In the genomic region with DNA sequence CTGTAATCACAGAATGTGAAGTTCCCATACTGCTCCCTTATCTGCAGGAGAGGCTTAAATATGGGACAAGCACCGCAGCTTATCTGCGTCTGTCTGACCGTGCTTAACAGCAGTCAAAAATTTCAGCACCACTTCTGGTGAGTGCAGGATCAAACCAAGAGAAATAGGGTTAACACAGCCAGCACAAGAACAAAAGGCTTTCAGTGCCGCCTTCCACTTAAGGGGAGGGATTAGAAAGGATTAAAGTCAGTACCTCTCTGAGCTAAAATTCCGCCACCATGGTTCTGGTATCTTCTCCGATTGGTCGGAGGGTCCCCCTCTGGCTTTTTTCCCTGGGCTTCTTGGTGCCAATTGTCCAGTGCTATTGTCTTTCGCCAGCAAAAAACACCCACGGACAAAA, we compare ENCODE assay signal across 9 mouse cellular contexts. TPM values are rescaled to one million over a fixed set of nuclear protein-coding genes. Genes with fewer than 3 reads are reported as not detected.
DNase-seq lines count a peak whose midpoint lies in the region; ATAC-seq and TF ChIP-seq lines count a peak whose summit lies in the region.
"Had no signal": no experiment of that assay in that cellular context is flagged by ENCODE, and none has a peak within 500 bp of the region (broad histone marks: within the 10 kb centered on the region; RNA-seq: fewer than 3 reads in every experiment).

No protein-coding gene starts in this region.

- no peaks in the 10 kb centered on the region for H3K4me1 ChIP-seq in neural tube, embryonic 12.5 days
- H3K4me1 ChIP-seq in forebrain, embryonic 13.5 days: no peaks in the 10 kb centered on the region
- H3K4me1 ChIP-seq in liver, embryonic 13.5 days (replicated peaks): 0 out of 2 replicates have a peak, but pooled peaks cover 6% of the 10 kb centered on the region
- no peaks in the 10 kb centered on the region for H3K4me1 ChIP-seq in stomach, postnatal 0 days (replicated peaks; ENCODE audit: control insufficient read depth, insufficient read depth)

- 0 out of 2 replicates have a peak overlapping the region, but pooled peaks have one; percentile 8 for H3K4me2 ChIP-seq in neural tube, embryonic 12.5 days (replicated peaks)
- peak overlapping the region; percentile 55 for H3K4me2 ChIP-seq in forebrain, embryonic 13.5 days
- peak overlapping the region; percentile 41 for H3K4me2 ChIP-seq in liver, embryonic 13.5 days
- H3K4me2 ChIP-seq in stomach, postnatal 0 days (replicated peaks; ENCODE audit: low read depth): no peak overlapping the region; the same call in 1 of the 2 replicates

- no peak overlapping the region for H3K4me3 ChIP-seq in neural tube, embryonic 12.5 days
- H3K4me3 ChIP-seq in forebrain, embryonic 13.5 days: peak overlapping the region; percentile 38
- 0 out of 2 replicates have a peak overlapping the region, but pooled peaks have one; percentile 2 for H3K4me3 ChIP-seq in liver, embryonic 13.5 days (replicated peaks)
- peak overlapping the region; percentile 11; the same call in 1 of the 2 replicates for H3K4me3 ChIP-seq in stomach, postnatal 0 days (ENCODE audit: low read depth, low read length)

- no peak for ATAC-seq in neural tube, embryonic 12.5 days (ENCODE audit: low FRiP score, low read depth)
- ATAC-seq in forebrain, embryonic 13.5 days: peak; percentile 90
- peak; percentile 55; the same call in 1 of the 2 replicates for ATAC-seq in liver, embryonic 13.5 days (ENCODE audit: low read depth)
- no peak for ATAC-seq in stomach, postnatal 0 days (ENCODE audit: low FRiP score, low TSS enrichment)

- H3K27ac ChIP-seq in neural tube, embryonic 12.5 days: no peak overlapping the region
- H3K27ac ChIP-seq in forebrain, embryonic 13.5 days: peak overlapping the region; percentile 76
- H3K27ac ChIP-seq in liver, embryonic 13.5 days: no peak overlapping the region
- no peak overlapping the region for H3K27ac ChIP-seq in stomach, postnatal 0 days (replicated peaks)

- no peak overlapping the region for H3K9ac ChIP-seq in neural tube, embryonic 12.5 days
- peak overlapping the region; percentile 62 for H3K9ac ChIP-seq in forebrain, embryonic 13.5 days
- H3K9ac ChIP-seq in liver, embryonic 13.5 days: no peak overlapping the region
- H3K9ac ChIP-seq in stomach, postnatal 0 days (ENCODE audit: low read length): no peak overlapping the region

- peaks cover 8% of the 10 kb centered on the region; the same call in 1 of the 2 replicates for H3K9me3 ChIP-seq in neural tube, embryonic 12.5 days
- H3K9me3 ChIP-seq in forebrain, embryonic 13.5 days (replicated peaks): peaks cover 5% of the 10 kb centered on the region; the same call in 1 of the 2 replicates
- no peaks in the 10 kb centered on the region for H3K9me3 ChIP-seq in liver, embryonic 13.5 days (replicated peaks)
- no peaks in the 10 kb centered on the region for H3K9me3 ChIP-seq in stomach, postnatal 0 days (ENCODE audit: control insufficient read depth, low read length)

- H3K36me3 ChIP-seq in neural tube, embryonic 12.5 days: no peaks in the 10 kb centered on the region
- H3K36me3 ChIP-seq in forebrain, embryonic 13.5 days (ENCODE audit: poor library complexity, severe bottlenecking): no peaks in the 10 kb centered on the region
- no peaks in the 10 kb centered on the region for H3K36me3 ChIP-seq in liver, embryonic 13.5 days
- no peaks in the 10 kb centered on the region for H3K36me3 ChIP-seq in stomach, postnatal 0 days (ENCODE audit: control insufficient read depth, insufficient read depth, low read length)

- WGBS in neural tube, embryonic 12.5 days: 61% methylated on average over 9 of the region's 9 CpGs
- WGBS in forebrain, embryonic 13.5 days: 25% methylated on average over 9 of the region's 9 CpGs
- WGBS in liver, embryonic 13.5 days (ENCODE audit: insufficient replicate concordance): 42% methylated on average over 9 of the region's 9 CpGs
- WGBS in stomach, postnatal 0 days: 44% methylated on average over 9 of the region's 9 CpGs

- TF ChIP-seq CTCF in stomach, postnatal 0 days (IDR thresholded peaks at IDR 0.05; ENCODE audit: low read depth): no peak

- H3K27me3 ChIP-seq in neural tube, embryonic 12.5 days (replicated peaks): no peaks in the 10 kb centered on the region
- no peaks in the 10 kb centered on the region for H3K27me3 ChIP-seq in forebrain, embryonic 13.5 days
- no peaks in the 10 kb centered on the region for H3K27me3 ChIP-seq in liver, embryonic 13.5 days
- H3K27me3 ChIP-seq in stomach, postnatal 0 days (ENCODE audit: control insufficient read depth, insufficient read depth, low read length): no peaks in the 10 kb centered on the region

- DNase-seq in neural tube, embryonic 10.5 days (ENCODE audit: extremely low spot score, low spot score): no peak
- DNase-seq in liver, embryonic 13.5 days: no peak
- DNase-seq in stomach, postnatal 0 days (ENCODE audit: low spot score): no peak
- no peak for DNase-seq in urinary bladder, postnatal 25 days (ENCODE audit: low spot score)
- DNase-seq in layer of hippocampus, adult 11-12 months (ENCODE audit: low spot score): no peak
- no peak for DNase-seq in MN1 (ENCODE audit: low spot score)
- DNase-seq: thymus, adult 18-20 months had no signal

- no peak for TF ChIP-seq EP300 in stomach, postnatal 0 days (optimal IDR thresholded peaks at IDR 0.05)

RNA-seq across cellular contexts. Expression of gene Zfp932, which starts 27.0 kb away (rescaled TPM):
- polyA plus RNA-seq in neural tube, embryonic 12.5 days (2016; fragmentation: Nextera tagmentation; extraction: Ambion mirVana): 24.8 and 29.9 TPM in 2 replicates
- polyA plus RNA-seq in forebrain, embryonic 13.5 days (2015; fragmentation: Nextera tagmentation; extraction: Ambion mirVana): 24.1 and 29.4 TPM in 2 replicates
- 8.9 and 9.7 TPM in 2 replicates for polyA plus RNA-seq in liver, embryonic 13.5 days (2015; fragmentation: Nextera tagmentation; extraction: Ambion mirVana)
- 20.1 and 20.3 TPM in 2 replicates for polyA plus RNA-seq in stomach, postnatal 0 days (2015; fragmentation: Nextera tagmentation; extraction: Ambion mirVana)

RNA-seq across cellular contexts. Expression of gene Gm17655, which starts 49.0 kb away (rescaled TPM):
- polyA plus RNA-seq in neural tube, embryonic 12.5 days (2016; fragmentation: Nextera tagmentation; extraction: Ambion mirVana): 5.2 and 6.3 TPM in 2 replicates
- polyA plus RNA-seq in forebrain, embryonic 13.5 days (2015; fragmentation: Nextera tagmentation; extraction: Ambion mirVana): 5.1 and 6.0 TPM in 2 replicates
- polyA plus RNA-seq in liver, embryonic 13.5 days (2015; fragmentation: Nextera tagmentation; extraction: Ambion mirVana): 1.4 and 1.5 TPM in 2 replicates
- polyA plus RNA-seq in stomach, postnatal 0 days (2015; fragmentation: Nextera tagmentation; extraction: Ambion mirVana): 1.6 and 1.7 TPM in 2 replicates

Comparison
In these comparisons a context has a peak if more than half of its experiments do, and no peak if none do; other contexts are left out.
1. ATAC-seq: peak in forebrain, embryonic 13.5 days (single experiment) and liver, embryonic 13.5 days (single experiment); none in neural tube, embryonic 12.5 days (single experiment) and stomach, postnatal 0 days (single experiment).